Mouse (Mus musculus) heart, postnatal 0 days (tissue): ENCODE data around the gene Iqch. TPM values are rescaled to one million over a fixed set of nuclear protein-coding genes. Genes with fewer than 3 reads are reported as not detected.

Experiments
- ATAC-seq: fragments of 200-750 bp; cut with Nextera tagmentation; 2 replicates; pipeline ENCODE4 v1.8.0; 2017; ENCODE audit warnings: low read depth, moderate number of reproducible peaks, moderate library complexity; ENCODE audit not compliant: insufficient read depth
- DNase-seq: peaks from one replicate; pipeline ENCODE4 v3.0.0-alpha.2; 2016; ENCODE audit warnings: low spot score
- H3K27ac ChIP-seq: fragments of 300-500 bp; sonication (generic); 2 replicates; pipeline ENCODE4 v1.5.1; 2014; ENCODE audit warnings: low read depth, mild to moderate bottlenecking
- H3K27me3 ChIP-seq: fragments of 300-500 bp; sonication (generic); 2 replicates; pipeline ENCODE4 v1.6.1; 2014; ENCODE audit warnings: low read length, mixed read lengths; ENCODE audit not compliant: control insufficient read depth, insufficient read depth
- H3K36me3 ChIP-seq: fragments of 300-500 bp; sonication (generic); replicated peaks from 2 replicates; pipeline ENCODE4 v1.6.1; 2014; ENCODE audit warnings: low read length, mixed read lengths; ENCODE audit not compliant: control insufficient read depth, insufficient read depth
- H3K4me1 ChIP-seq: fragments of 300-500 bp; sonication (generic); 2 replicates; pipeline ENCODE4 v1.6.1; 2014; ENCODE audit warnings: antibody characterized with exemption; ENCODE audit not compliant: control insufficient read depth, insufficient read depth
- H3K4me2 ChIP-seq: fragments of 300-500 bp; sonication (generic); 2 replicates; pipeline ENCODE4 v1.6.1; 2014; ENCODE audit warnings: low read depth, mild to moderate bottlenecking, low read length, moderate library complexity
- H3K4me3 ChIP-seq: fragments of 300-500 bp; sonication (generic); 2 replicates; pipeline ENCODE4 v1.5.1; 2014; ENCODE audit warnings: low read depth, low read length
- H3K9ac ChIP-seq: fragments of 300-500 bp; sonication (generic); replicated peaks from 2 replicates; pipeline ENCODE4 v1.6.1; 2014; ENCODE audit warnings: low read depth, low read length, mixed read lengths
- H3K9me3 ChIP-seq: fragments of 300-500 bp; sonication (generic); replicated peaks from 2 replicates; pipeline ENCODE4 v1.6.1; 2016; ENCODE audit warnings: low read length; ENCODE audit not compliant: control insufficient read depth
- CTCF ChIP-seq: IDR thresholded peaks from 2 replicates; pipeline ENCODE4 v1.5.1; 2016; ENCODE audit warnings: antibody characterized with exemption, control low read depth, low read depth
- EP300 ChIP-seq: IDR thresholded peaks from 2 replicates; pipeline ENCODE4 v1.6.1; 2016; ENCODE audit warnings: antibody characterized with exemption, low read depth
- WGBS: fragments of 180-500 bp; shearing (Covaris S2); extraction: QIAGEN DNeasy Blood & Tissue Kit; methylation state at CpG from one replicate; pipeline ENCODE4 v1.1.7; 2014; 5-methylcytosine and 5-hydroxymethylcytosine counted together
- polyA plus RNA-seq: library from polyadenylated mRNA; unstranded; fragments of >200 nt; fragmentation: Nextera tagmentation; extraction: Ambion mirVana; gene quantifications from 2 replicates; pipeline ENCODE4 v1.2.1, GENCODE M21; 2015
- total RNA-seq: library from RNA; depleted of rRNA; stranded (reverse); fragments of >200 nt; gene quantifications from 2 replicates; pipeline ENCODE4 v1.2.3, GENCODE M21; 2014; ENCODE audit warnings: low replicate concordance; rRNA removed

The Iqch gene
- not detected in 2 replicates for total RNA-seq
- polyA plus RNA-seq, result 0.03 and 0.04 TPM in 2 replicates

- H3K9ac ChIP-seq, result peak within 1 kb of the TSS; percentile 78
- H3K4me2 ChIP-seq, result peak within 1 kb of the TSS; percentile 78
- peak within 1 kb of the TSS; percentile 61 for H3K27ac ChIP-seq
- peak within 1 kb of the TSS; percentile 86 for H3K4me3 ChIP-seq
- WGBS, result 2% methylated on average over 58 of the region's 70 CpGs
- ATAC-seq (peak; percentile 96), DNase-seq (peak; percentile 91)
- H3K4me1 ChIP-seq, result peaks cover 22% of the 10 kb centered on the region
- H3K27me3 ChIP-seq, result no peaks in the 10 kb centered on the region
- H3K9me3 ChIP-seq, result no peaks in the 10 kb centered on the region
- TF ChIP-seq CTCF, result no peak
- TF ChIP-seq EP300, result no peak; the same call in 1 of the 2 replicates
- no peaks in the 10 kb centered on the region for H3K36me3 ChIP-seq
Observed at GRCm38 (mm10) chr9:63602043-63602939, at the start of gene Iqch, which contains the start of gene Aagab. Gene Iqch, minus strand, starts transcription at chr9:63602493. Gene Aagab, plus strand, starts transcription at chr9:63602660.

DNA sequence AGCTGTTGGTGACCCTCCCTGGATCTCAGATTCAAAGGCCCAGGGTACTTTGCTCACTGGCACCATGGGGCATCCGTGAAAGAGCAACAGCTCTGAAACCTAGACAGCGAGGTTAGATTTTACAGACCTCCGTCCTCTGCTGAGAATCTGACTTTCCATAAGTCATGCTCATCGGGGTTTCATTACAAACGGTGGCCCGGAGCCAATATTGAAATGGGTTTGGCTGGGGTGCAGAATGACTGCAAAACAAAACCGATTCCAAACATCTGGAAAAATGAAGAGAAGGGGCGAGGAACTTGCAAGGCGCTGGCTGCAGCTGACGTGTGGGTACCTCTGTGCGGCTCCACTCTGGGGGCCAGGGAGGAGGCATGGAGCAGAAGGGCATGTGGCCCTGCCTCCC is 49.3 kb upstream of the Iqch start:
- Histone ChIP-seq H3K4me3 (no peak overlapping the region), H3K36me3 (peaks cover 41% of the 10 kb centered on the region), H3K9me3 (no peaks in the 10 kb centered on the region), H3K27me3 (no peaks in the 10 kb centered on the region), H3K4me1 (peaks cover 10% of the 10 kb centered on the region), H3K9ac (no peak overlapping the region), H3K27ac (peak overlapping the region; percentile 43; the same call in 1 of the 2 replicates), H3K4me2 (no peak overlapping the region)
- DNase-seq (no peak), ATAC-seq (no peak)
- no peak for TF ChIP-seq EP300
- TF ChIP-seq CTCF, result no peak
- 74% methylated on average over 11 of the region's 11 CpGs for WGBS

DNA sequence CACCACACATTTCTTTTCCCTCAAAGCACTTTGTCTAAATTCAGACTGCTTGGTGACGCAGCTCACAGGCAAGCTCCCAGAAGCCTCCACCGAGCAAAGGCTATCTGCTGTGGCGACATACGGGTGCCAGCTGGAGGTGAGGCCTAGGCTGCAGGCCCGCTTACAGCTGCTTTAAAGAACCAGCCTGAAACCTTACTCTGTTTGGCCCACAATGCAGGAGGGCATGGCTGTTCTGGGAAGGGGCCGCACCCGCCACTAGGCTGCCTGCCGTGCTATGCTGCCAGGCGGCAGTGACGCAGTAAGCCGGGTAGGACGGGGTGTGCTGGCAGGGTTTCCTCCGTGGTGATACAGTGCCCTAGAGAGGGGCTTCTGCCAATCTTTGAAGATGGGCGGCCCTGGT is 48.6 kb upstream of the Iqch start:
- no peak for ATAC-seq

DNA sequence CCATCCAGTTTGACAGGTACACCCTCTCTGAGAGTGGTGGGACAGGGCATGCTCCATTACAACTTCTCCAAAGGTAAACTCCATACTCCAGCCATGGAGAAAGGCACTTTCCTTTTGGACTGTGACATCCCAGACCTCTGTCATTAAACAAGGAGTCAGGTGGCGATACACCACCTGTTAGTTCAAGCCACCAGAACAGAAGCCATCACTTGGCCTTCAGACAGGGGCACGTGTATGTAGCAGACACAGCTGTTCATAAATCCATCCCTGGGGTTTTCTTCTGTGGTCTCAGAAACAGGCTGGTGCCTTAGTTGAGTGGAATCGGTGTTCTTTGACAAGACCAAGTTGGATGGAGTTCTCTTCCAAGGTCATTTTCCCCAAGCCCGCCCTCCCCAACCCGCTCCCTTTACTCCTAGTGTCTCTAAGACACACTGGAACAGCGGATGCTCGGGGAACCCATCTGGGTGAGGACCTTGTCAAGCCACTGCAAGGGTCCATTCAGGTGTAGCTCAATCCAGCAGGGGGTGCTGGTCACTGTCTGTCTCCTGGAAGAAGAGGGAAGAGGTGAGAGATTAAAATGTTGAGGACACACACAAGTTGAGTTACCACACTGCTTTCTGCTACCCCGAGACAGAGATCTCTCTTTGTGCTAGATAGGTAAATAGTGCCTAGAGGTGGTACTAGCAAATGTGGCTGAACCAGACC is 47.7 kb upstream of the Iqch start:
- H3K27me3 ChIP-seq, result no peaks in the 10 kb centered on the region
- peaks cover 6% of the 10 kb centered on the region for H3K4me1 ChIP-seq
- H3K4me3 ChIP-seq, result no peak overlapping the region
- ATAC-seq (no peak), DNase-seq (no peak)
- TF ChIP-seq EP300, result no peak
- peak; percentile 60 for TF ChIP-seq CTCF
- no peak overlapping the region for H3K27ac ChIP-seq
- H3K4me2 ChIP-seq, result no peak overlapping the region
- peaks cover 48% of the 10 kb centered on the region for H3K36me3 ChIP-seq
- 85% methylated on average over 8 of the region's 8 CpGs for whole genome bisulfite sequencing
- H3K9ac ChIP-seq, result no peak overlapping the region
- H3K9me3 ChIP-seq, result no peaks in the 10 kb centered on the region

More for the DNA sequence above, 48.6 kb upstream of the Iqch start:
- H3K36me3 ChIP-seq, result peaks cover 44% of the 10 kb centered on the region
- no peak overlapping the region for H3K9ac ChIP-seq
- H3K4me3 ChIP-seq, result no peak overlapping the region
- 81% methylated on average over 14 of the region's 14 CpGs for WGBS
- TF ChIP-seq CTCF (no peak), EP300 (no peak)
- DNase-seq, result no peak
- no peak overlapping the region for H3K4me2 ChIP-seq
- H3K27ac ChIP-seq, result peak overlapping the region; percentile 43; the same call in 1 of the 2 replicates
- H3K9me3 ChIP-seq, result no peaks in the 10 kb centered on the region
- H3K27me3 ChIP-seq, result no peaks in the 10 kb centered on the region
- peaks cover 10% of the 10 kb centered on the region for H3K4me1 ChIP-seq

GRCm38 (mm10) chr9:63648520-63648918 is 46.2 kb upstream of the Iqch start:
- H3K9me3 ChIP-seq, result no peaks in the 10 kb centered on the region
- H3K36me3 ChIP-seq, result peaks cover 54% of the 10 kb centered on the region
- DNase-seq, result no peak

More at GRCm38 (mm10) chr9:63648520-63648918, 46.2 kb upstream of the Iqch start:
- Histone ChIP-seq H3K4me2 (no peak overlapping the region), H3K4me1 (no peaks in the 10 kb centered on the region; the same call in 1 of the 2 replicates), H3K9ac (no peak overlapping the region), H3K27ac (no peak overlapping the region), H3K4me3 (no peak overlapping the region), H3K27me3 (no peaks in the 10 kb centered on the region)
- TF ChIP-seq CTCF (no peak), EP300 (no peak)
- no peak for ATAC-seq
- WGBS, result 79% methylated on average over 9 of the region's 9 CpGs
